Mouse (Mus musculus): ENCODE data around the gene Rprd1b. TPM values are rescaled to one million over a fixed set of nuclear protein-coding genes. Genes with fewer than 3 reads are reported as not detected.

The Rprd1b gene
- polyA plus RNA-seq, 1 experiment from 2014 or later: 48.2 TPM

DNA sequence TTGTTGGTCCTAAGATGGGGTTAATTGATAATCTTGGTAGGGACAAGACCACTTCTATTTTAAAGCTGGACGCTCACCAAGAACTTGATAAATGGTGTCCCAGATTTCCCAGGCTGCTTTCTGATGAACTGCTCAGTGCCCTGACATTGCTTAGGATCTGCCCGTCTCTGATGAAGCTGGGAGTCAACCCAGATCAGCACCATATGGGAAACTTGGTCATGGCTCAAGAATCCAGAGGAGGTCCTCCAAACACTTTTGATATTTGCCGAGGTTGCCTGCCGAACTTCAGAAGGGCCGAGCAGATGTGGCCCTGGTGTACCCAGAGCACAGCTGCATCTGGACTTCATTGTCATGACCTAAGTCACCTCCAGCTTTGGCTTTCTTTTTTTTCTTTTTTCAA lies 66.5 kb downstream of the Rprd1b start:
- no peaks in the 10 kb centered on the region for H3K36me3 ChIP-seq (ENCODE audit: control insufficient read depth, insufficient read depth, low read length)
- no peak overlapping the region for H3K9ac ChIP-seq (ENCODE audit: low read depth, low read length)
- no peak for DNase-seq (ENCODE audit: low spot score)
- no peaks in the 10 kb centered on the region for H3K27me3 ChIP-seq (replicated peaks; ENCODE audit: control insufficient read depth, insufficient read depth, low read length)
- 78% methylated on average over 5 of the region's 5 CpGs for WGBS
- ATAC-seq (replicated peaks; ENCODE audit: low FRiP score): no peak
- no peak overlapping the region for H3K4me2 ChIP-seq
- H3K27ac ChIP-seq (ENCODE audit: low read depth, low read length): no peak overlapping the region
- H3K9me3 ChIP-seq (ENCODE audit: control insufficient read depth, low read length): no peaks in the 10 kb centered on the region
- H3K4me3 ChIP-seq (ENCODE audit: low read depth, low read length): no peak overlapping the region
- H3K4me1 ChIP-seq (replicated peaks; ENCODE audit: control insufficient read depth, insufficient read depth, low read length): no peaks in the 10 kb centered on the region

DNA sequence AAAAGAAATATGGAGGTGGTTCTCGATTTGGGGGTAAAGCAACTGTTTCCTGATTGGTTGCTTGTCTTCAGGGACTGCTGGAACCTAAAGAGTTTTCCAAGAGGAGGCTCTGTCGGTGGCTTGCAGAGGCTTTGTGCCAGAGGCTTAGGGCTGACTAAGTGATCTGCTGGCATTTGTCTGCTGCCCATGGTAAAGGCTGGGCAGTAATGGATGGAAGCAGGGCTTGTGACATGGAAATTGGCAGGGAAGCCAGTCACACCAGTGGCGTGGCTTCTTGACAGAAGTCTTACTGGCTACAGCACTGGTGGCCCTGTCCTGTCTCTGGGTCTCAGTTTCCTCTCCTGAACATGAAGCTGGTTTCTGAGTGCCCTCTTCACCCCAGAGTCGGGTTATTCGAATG lies 68.8 kb downstream of the Rprd1b start:
- no peak overlapping the region for H3K27ac ChIP-seq (ENCODE audit: low read depth, low read length)
- no peaks in the 10 kb centered on the region for H3K4me1 ChIP-seq (replicated peaks; ENCODE audit: control insufficient read depth, insufficient read depth, low read length)
- no peaks in the 10 kb centered on the region for H3K36me3 ChIP-seq (ENCODE audit: control insufficient read depth, insufficient read depth, low read length)
- WGBS: 79% methylated on average over 5 of the region's 5 CpGs
- H3K4me3 ChIP-seq (ENCODE audit: low read depth, low read length): no peak overlapping the region
- H3K4me2 ChIP-seq: no peak overlapping the region
- H3K27me3 ChIP-seq (replicated peaks; ENCODE audit: control insufficient read depth, insufficient read depth, low read length): no peaks in the 10 kb centered on the region
- DNase-seq (ENCODE audit: low spot score) (no peak), ATAC-seq (replicated peaks; ENCODE audit: low FRiP score) (no peak)
- no peaks in the 10 kb centered on the region for H3K9me3 ChIP-seq (ENCODE audit: control insufficient read depth, low read length)
- no peak overlapping the region for H3K9ac ChIP-seq (ENCODE audit: low read depth, low read length)

DNA sequence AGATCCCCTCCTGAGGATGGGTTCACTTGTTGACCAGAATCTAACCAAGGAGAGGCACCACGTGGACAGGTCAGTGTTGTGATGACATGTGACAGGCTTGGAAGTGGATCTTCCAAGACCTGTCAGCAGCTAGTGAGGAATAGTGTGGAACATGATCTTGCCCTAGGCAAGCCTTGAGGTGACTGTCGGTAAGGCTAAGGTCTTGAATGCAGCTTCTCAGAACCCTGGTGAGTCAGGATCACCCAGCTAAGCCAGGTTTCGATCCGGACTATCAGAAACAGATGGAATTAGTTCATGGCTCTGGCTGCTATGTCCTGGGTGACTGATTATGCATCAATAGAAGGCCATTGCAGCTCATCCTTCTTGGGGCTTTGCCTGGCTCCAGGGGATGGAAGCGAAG lies 70.4 kb downstream of the Rprd1b start:
- Histone ChIP-seq H3K27me3 (replicated peaks; ENCODE audit: control insufficient read depth, insufficient read depth, low read length) (no peaks in the 10 kb centered on the region), H3K9me3 (ENCODE audit: control insufficient read depth, low read length) (no peaks in the 10 kb centered on the region), H3K4me3 (ENCODE audit: low read depth, low read length) (no peak overlapping the region), H3K4me2 (no peak overlapping the region), H3K36me3 (ENCODE audit: control insufficient read depth, insufficient read depth, low read length) (no peaks in the 10 kb centered on the region), H3K4me1 (replicated peaks; ENCODE audit: control insufficient read depth, insufficient read depth, low read length) (no peaks in the 10 kb centered on the region), H3K27ac (ENCODE audit: low read depth, low read length) (no peak overlapping the region), H3K9ac (ENCODE audit: low read depth, low read length) (no peak overlapping the region)
- 73% methylated on average over 5 of the region's 5 CpGs for WGBS
- ATAC-seq (replicated peaks; ENCODE audit: low FRiP score) (no peak), DNase-seq (ENCODE audit: low spot score) (no peak)

DNA sequence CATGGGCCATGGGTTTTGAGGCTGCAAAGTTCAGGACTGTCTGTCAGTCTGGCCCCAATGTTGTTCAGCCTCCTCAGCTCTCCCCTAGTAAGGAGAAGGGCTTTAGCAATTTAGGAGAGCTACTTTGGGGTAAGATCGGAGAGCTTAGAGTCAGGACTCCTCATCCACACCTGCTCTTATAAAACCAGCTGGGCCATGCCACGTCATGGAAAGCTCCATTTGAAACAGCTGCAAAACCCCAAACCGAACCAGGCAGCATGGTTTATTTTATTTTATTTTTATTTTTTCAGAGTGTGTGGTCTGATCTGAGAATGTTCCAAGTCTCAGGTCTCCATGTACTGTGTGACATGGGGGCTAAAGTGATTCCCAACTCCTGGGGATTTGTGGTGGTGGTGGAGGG lies 71.2 kb downstream of the Rprd1b start:
- Histone ChIP-seq H3K4me1 (replicated peaks; ENCODE audit: control insufficient read depth, insufficient read depth, low read length) (no peaks in the 10 kb centered on the region), H3K27me3 (replicated peaks; ENCODE audit: control insufficient read depth, insufficient read depth, low read length) (no peaks in the 10 kb centered on the region), H3K4me2 (no peak overlapping the region), H3K9me3 (ENCODE audit: control insufficient read depth, low read length) (no peaks in the 10 kb centered on the region), H3K27ac (ENCODE audit: low read depth, low read length) (no peak overlapping the region), H3K9ac (ENCODE audit: low read depth, low read length) (no peak overlapping the region), H3K4me3 (ENCODE audit: low read depth, low read length) (no peak overlapping the region), H3K36me3 (ENCODE audit: control insufficient read depth, insufficient read depth, low read length) (no peaks in the 10 kb centered on the region)
- ATAC-seq (replicated peaks; ENCODE audit: low FRiP score) (no peak), DNase-seq (ENCODE audit: low spot score) (no peak)
- WGBS: 75% methylated on average over 3 of the region's 3 CpGs

- 74% methylated on average over 5 of the region's 5 CpGs for WGBS
- H3K4me3 ChIP-seq (ENCODE audit: low read depth, low read length): no peak overlapping the region
- no peak overlapping the region for H3K27ac ChIP-seq (ENCODE audit: low read depth, low read length)
- no peak for DNase-seq (ENCODE audit: low spot score)
- H3K9me3 ChIP-seq (ENCODE audit: control insufficient read depth, low read length): no peaks in the 10 kb centered on the region
- H3K4me2 ChIP-seq: no peak overlapping the region
- H3K4me1 ChIP-seq (replicated peaks; ENCODE audit: control insufficient read depth, insufficient read depth, low read length): no peaks in the 10 kb centered on the region
- no peak for ATAC-seq (replicated peaks; ENCODE audit: low FRiP score)
- no peaks in the 10 kb centered on the region for H3K36me3 ChIP-seq (ENCODE audit: control insufficient read depth, insufficient read depth, low read length)
- H3K27me3 ChIP-seq (replicated peaks; ENCODE audit: control insufficient read depth, insufficient read depth, low read length): no peaks in the 10 kb centered on the region
- H3K9ac ChIP-seq (ENCODE audit: low read depth, low read length): no peak overlapping the region
Observed at GRCm38 (mm10) chr2:158101768-158102167, 73.5 kb downstream of the Rprd1b start.

DNA sequence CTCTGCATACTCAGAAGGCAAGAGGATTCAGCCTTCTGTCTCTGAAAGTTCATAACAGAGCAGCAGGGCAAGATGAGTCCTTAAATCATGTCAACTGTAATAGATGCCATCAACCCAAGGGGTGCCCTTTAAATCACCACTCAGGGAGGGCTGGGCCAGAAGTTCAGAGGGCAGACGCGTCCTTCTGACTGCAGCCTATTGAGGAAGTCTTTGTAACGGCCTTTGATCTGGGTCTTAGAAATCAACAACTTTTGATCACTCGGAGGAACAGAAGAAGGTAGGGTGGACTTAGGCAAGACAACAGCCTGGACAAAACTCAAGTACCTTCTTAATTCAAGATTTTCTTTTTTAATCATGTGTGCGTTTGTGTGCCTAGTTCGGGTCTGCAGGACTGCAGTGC lies 76.7 kb downstream of the Rprd1b start:
- Histone ChIP-seq H3K27ac (ENCODE audit: low read depth, low read length) (no peak overlapping the region), H3K4me1 (replicated peaks; ENCODE audit: control insufficient read depth, insufficient read depth, low read length) (peaks cover 14% of the 10 kb centered on the region), H3K36me3 (ENCODE audit: control insufficient read depth, insufficient read depth, low read length) (no peaks in the 10 kb centered on the region), H3K9me3 (ENCODE audit: control insufficient read depth, low read length) (no peaks in the 10 kb centered on the region), H3K27me3 (replicated peaks; ENCODE audit: control insufficient read depth, insufficient read depth, low read length) (no peaks in the 10 kb centered on the region), H3K4me3 (ENCODE audit: low read depth, low read length) (no peak overlapping the region), H3K4me2 (no peak overlapping the region), H3K9ac (ENCODE audit: low read depth, low read length) (no peak overlapping the region)
- ATAC-seq (replicated peaks; ENCODE audit: low FRiP score): no peak
- no peak for DNase-seq (ENCODE audit: low spot score)
- WGBS: 79% methylated on average over 6 of the region's 6 CpGs

- Histone ChIP-seq H3K27ac (ENCODE audit: low read depth, low read length) (no peak overlapping the region), H3K27me3 (replicated peaks; ENCODE audit: control insufficient read depth, insufficient read depth, low read length) (no peaks in the 10 kb centered on the region), H3K36me3 (ENCODE audit: control insufficient read depth, insufficient read depth, low read length) (no peaks in the 10 kb centered on the region), H3K9ac (ENCODE audit: low read depth, low read length) (no peak overlapping the region), H3K4me3 (ENCODE audit: low read depth, low read length) (no peak overlapping the region), H3K9me3 (ENCODE audit: control insufficient read depth, low read length) (no peaks in the 10 kb centered on the region), H3K4me1 (replicated peaks; ENCODE audit: control insufficient read depth, insufficient read depth, low read length) (peaks cover 16% of the 10 kb centered on the region), H3K4me2 (no peak overlapping the region)
- 54% methylated on average over 6 of the region's 6 CpGs for WGBS
- peak; percentile 30; the same call in 1 of the 2 replicates for ATAC-seq (replicated peaks; ENCODE audit: low FRiP score)
- DNase-seq (ENCODE audit: low spot score): no peak
Observed at GRCm38 (mm10) chr2:158105605-158106004, 77.3 kb downstream of the Rprd1b start.

DNA sequence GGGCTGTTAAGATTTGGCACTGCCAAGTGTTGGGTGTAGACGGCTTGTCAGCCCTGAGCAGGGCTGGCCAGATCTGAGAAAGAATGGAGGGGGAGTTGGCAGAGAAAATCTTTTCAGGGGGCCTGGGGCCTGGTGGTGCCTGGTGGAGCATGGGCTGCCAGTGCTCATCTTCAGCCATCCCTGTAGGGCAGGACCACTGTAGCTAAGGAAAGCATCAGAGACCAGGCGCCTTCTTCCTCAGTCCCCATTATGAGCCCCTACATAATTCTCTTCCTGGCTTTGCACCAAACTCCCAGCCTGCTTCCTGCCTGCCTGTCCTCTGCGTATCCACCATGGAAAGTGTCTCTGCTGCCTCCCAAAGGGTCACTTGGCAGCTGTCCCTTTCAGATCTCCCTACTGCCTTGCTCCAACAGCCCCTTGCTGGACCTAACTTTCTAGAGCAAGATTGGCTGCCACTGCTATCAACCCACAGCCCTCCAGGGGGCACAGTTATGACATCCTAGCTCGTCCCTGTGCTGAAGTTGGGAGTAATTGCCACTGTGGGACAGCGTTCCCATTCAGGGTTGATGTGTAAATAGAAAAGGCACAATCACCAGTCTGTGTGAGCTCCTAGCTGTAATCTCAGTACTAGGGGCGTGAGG lies 78.8 kb downstream of the Rprd1b start:
- Histone ChIP-seq H3K9ac (ENCODE audit: low read depth, low read length) (no peak overlapping the region), H3K4me3 (ENCODE audit: low read depth, low read length) (no peak overlapping the region), H3K36me3 (ENCODE audit: control insufficient read depth, insufficient read depth, low read length) (no peaks in the 10 kb centered on the region), H3K27ac (ENCODE audit: low read depth, low read length) (no peak overlapping the region), H3K27me3 (replicated peaks; ENCODE audit: control insufficient read depth, insufficient read depth, low read length) (no peaks in the 10 kb centered on the region), H3K9me3 (ENCODE audit: control insufficient read depth, low read length) (no peaks in the 10 kb centered on the region), H3K4me2 (no peak overlapping the region), H3K4me1 (replicated peaks; ENCODE audit: control insufficient read depth, insufficient read depth, low read length) (peaks cover 16% of the 10 kb centered on the region)
- DNase-seq (ENCODE audit: low spot score) (peak; percentile 60), ATAC-seq (replicated peaks; ENCODE audit: low FRiP score) (peak; percentile 69)
- WGBS: 35% methylated on average over 6 of the region's 6 CpGs

- H3K4me3 ChIP-seq (ENCODE audit: low read depth, low read length): no peak overlapping the region
Observed at GRCm38 (mm10) chr2:158109516-158109915, 81.2 kb downstream of the Rprd1b start.

More at GRCm38 (mm10) chr2:158109516-158109915, 81.2 kb downstream of the Rprd1b start:
- peak overlapping the region; percentile 6; the same call in 1 of the 2 replicates for H3K27ac ChIP-seq (ENCODE audit: low read depth, low read length)
- H3K36me3 ChIP-seq (ENCODE audit: control insufficient read depth, insufficient read depth, low read length): no peaks in the 10 kb centered on the region
- ATAC-seq (replicated peaks; ENCODE audit: low FRiP score) (no peak), DNase-seq (ENCODE audit: low spot score) (no peak)
- no peak overlapping the region for H3K4me2 ChIP-seq
- peaks cover 37% of the 10 kb centered on the region for H3K4me1 ChIP-seq (replicated peaks; ENCODE audit: control insufficient read depth, insufficient read depth, low read length)
- H3K27me3 ChIP-seq (replicated peaks; ENCODE audit: control insufficient read depth, insufficient read depth, low read length): no peaks in the 10 kb centered on the region
- no peaks in the 10 kb centered on the region for H3K9me3 ChIP-seq (ENCODE audit: control insufficient read depth, low read length)
- peak overlapping the region; percentile 27; the same call in 1 of the 2 replicates for H3K9ac ChIP-seq (ENCODE audit: low read depth, low read length)
- WGBS: 31% methylated on average over 8 of the region's 8 CpGs

Measured in liver, embryonic 11.5 days (tissue).